Mouse (Mus musculus) v-Abl transformed pro-B cells (cell line): ENCODE data around the gene Prelp.

ENCODE experiments used
- in situ Hi-C, 2 experiments: fragments of 400-800 bp; cut with MboI; formaldehyde crosslinking; loops; one replicate each; pipeline ENCODE4 v1.15.1; 2025; ENCODE audit not compliant: unreplicated experiment in 2 of 2

Gene Prelp

DNA sequence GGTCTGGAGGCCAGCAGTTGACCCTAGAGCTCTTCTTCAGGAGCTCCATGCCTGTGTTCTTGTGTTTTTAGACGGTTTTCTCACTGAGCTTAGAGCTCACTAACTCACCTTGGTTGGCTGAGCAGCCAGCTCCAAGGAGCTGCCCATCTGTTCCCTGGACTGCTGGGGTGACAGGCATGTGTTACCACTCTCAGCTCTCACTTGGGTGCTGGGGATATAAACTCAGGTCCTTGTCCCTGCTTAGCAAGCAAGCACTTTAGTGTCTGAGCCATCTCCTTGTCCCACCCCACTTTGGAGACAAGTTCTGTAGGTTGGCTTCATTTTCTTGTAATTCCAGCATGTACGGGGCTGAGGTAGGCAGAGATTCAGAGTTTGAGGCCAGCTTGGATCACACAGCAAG lies 52.0 kb downstream of the Prelp start:
- in situ Hi-C loops, result no loop called here

DNA sequence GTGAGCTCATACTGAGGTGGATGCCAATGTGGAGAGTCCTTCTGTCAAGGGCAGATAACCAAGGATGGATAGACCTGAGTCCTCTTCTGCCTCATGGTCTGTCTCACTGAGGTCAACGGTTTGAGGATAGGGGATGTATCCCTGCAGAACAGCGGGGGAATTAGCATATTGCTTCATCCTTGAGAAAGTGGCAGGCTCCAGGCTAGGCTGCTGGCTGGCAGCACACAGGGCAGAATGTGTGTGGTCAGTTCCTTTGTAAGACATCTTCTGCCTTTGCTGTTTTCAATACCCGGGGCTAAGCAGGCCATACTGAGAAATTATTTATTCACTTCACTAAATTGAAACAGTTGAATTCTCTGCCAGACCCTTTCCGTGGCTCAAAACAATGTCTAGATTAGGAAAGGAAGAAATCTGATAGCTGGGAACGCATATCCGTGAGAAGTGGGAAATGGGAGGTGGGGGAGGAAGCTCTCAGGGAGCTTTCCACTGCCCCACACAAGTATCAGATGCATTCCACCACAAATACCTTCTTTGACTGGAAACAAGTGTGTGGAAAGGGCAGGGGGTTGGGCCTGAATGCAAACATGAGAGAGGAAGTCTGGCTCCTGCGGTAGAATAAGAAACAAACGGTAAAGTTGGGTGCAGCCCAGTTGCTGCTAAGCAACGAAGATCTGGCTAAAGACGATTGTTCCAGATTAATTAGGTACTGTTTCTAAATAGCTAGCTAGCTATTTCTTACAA lies 57.8 kb downstream of the Prelp start:
- in situ Hi-C loops, result no loop called here

DNA sequence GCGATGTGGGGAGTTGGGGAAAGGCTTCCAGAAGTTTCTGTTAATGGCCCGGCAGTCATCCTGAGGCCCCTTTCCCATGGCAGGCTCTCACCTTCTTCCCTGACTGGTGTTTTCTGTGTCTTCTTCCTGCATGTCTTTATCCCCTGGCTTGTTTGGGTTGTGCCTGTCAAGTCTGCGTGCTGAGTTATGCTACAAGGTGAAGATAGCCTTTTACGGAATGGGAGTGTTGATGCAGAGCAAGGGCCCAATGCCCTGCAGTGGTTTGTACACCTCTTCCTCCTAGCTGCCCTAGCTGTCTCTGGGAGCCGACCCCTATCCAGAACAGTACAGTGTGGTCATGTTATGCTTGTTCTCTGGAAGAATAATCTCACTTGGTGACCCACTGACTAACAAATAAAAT lies 60.2 kb downstream of the Prelp start:
- in situ Hi-C loops, result no loop called here
